Mouse (Mus musculus) liver, embryonic 14.5 days (tissue): Measurements from ENCODE around the gene Kcna10. TPM values are rescaled to one million over a fixed set of nuclear protein-coding genes. Genes with fewer than 3 reads are reported as not detected.

Experiments used
- ATAC-seq: fragments of 200-750 bp; cut with Nextera tagmentation; 2 replicates; pipeline ENCODE4 v1.8.0; 2017; ENCODE audit warnings: moderate number of reproducible peaks, mild to moderate bottlenecking, moderate library complexity; ENCODE audit not compliant: insufficient read depth
- DNase-seq, 3 experiments: peaks; one replicate each; pipeline ENCODE4 v3.0.0-alpha.2; 2012 to 2013; ENCODE audit warnings: low read depth in 3 of 3, low spot score in 3 of 3
- H3K27ac ChIP-seq: fragments of 300-500 bp; sonication (generic); 2 replicates; pipeline ENCODE4 v1.5.1; 2014; ENCODE audit warnings: moderate library complexity, mild to moderate bottlenecking, control low read depth, inconsistent platforms
- H3K27me3 ChIP-seq: fragments of 300-500 bp; sonication (generic); 2 replicates; pipeline ENCODE4 v1.6.1; 2014; ENCODE audit warnings: mild to moderate bottlenecking, low read length, moderate library complexity; ENCODE audit not compliant: control insufficient read depth, insufficient read depth
- H3K36me3 ChIP-seq: fragments of 300-500 bp; sonication (generic); replicated peaks from 2 replicates; pipeline ENCODE4 v1.6.1; 2014; ENCODE audit warnings: low read depth; ENCODE audit not compliant: control insufficient read depth, insufficient read depth
- H3K4me1 ChIP-seq, 2 experiments: fragments of 200-500 bp in 1 of 2; fragments of 300-500 bp in 1 of 2; sonication (generic) in 1 of 2; replicated peaks; 2 replicates each; pipeline ENCODE4 v1.6.1; 2012 to 2014; ENCODE audit warnings: antibody characterized with exemption in 1 of 2, inconsistent platforms in 1 of 2, low read length in 1 of 2; ENCODE audit not compliant: control insufficient read depth in 2 of 2, insufficient read depth in 2 of 2
- H3K4me2 ChIP-seq: fragments of 300-500 bp; sonication (generic); 2 replicates; pipeline ENCODE4 v1.6.1; 2014; ENCODE audit warnings: low read depth, mild to moderate bottlenecking, control low read depth, moderate library complexity
- H3K4me3 ChIP-seq, 2 experiments: fragments of 200-500 bp in 1 of 2; fragments of 300-500 bp in 1 of 2; sonication (generic) in 1 of 2; 2 replicates each; pipeline ENCODE4 v1.5.1; 2012 to 2014; ENCODE audit warnings: low read depth in 2 of 2, low read length in 2 of 2, mild to moderate bottlenecking in 2 of 2, control low read depth in 1 of 2, inconsistent platforms in 1 of 2, moderate library complexity in 1 of 2; ENCODE audit not compliant: insufficient read depth in 1 of 2
- H3K9ac ChIP-seq: fragments of 300-500 bp; sonication (generic); replicated peaks from 2 replicates; pipeline ENCODE4 v1.6.1; 2014; ENCODE audit warnings: mild to moderate bottlenecking, control low read depth, moderate library complexity
- H3K9me3 ChIP-seq: fragments of 300-500 bp; sonication (generic); 2 replicates; pipeline ENCODE4 v1.6.1; 2016; ENCODE audit warnings: low read length, mixed read lengths; ENCODE audit not compliant: control insufficient read depth
- CTCF ChIP-seq: IDR thresholded peaks from 2 replicates; pipeline ENCODE4 v1.5.1; 2016; ENCODE audit warnings: antibody characterized with exemption, low read depth, control low read depth
- EP300 ChIP-seq: IDR thresholded peaks from 2 replicates; pipeline ENCODE4 v1.6.1; 2016; ENCODE audit warnings: antibody characterized with exemption, low read depth
- WGBS: fragments of 180-500 bp; shearing (Covaris S2); extraction: QIAGEN DNeasy Blood & Tissue Kit; methylation state at CpG from one replicate; pipeline ENCODE4 v1.1.7; 2014; ENCODE audit not compliant: insufficient replicate concordance; 5-methylcytosine and 5-hydroxymethylcytosine counted together
- polyA plus RNA-seq, 2 experiments: library from polyadenylated mRNA; depleted of rRNA in 1 of 2; stranded (reverse) in 1 of 2; unstranded in 1 of 2; fragments of >200 nt; fragmentation: Nextera tagmentation in 1 of 2; extraction: Ambion mirVana in 1 of 2; gene quantifications; 2 replicates each; pipeline versions ENCODE4 v1.2.1 to v1.2.3; 2012 to 2014

The Kcna10 gene
- polyA plus RNA-seq (2012; rRNA removed) (not detected in 2 replicates), polyA plus RNA-seq (2014; fragmentation: Nextera tagmentation; extraction: Ambion mirVana) (not detected in 2 replicates)

GRCm38 (mm10) chr3:107182756-107183155 is at the start of gene Kcna10:
TSS of gene Kcna10 (plus strand) at chr3:107183056.
- H3K27ac ChIP-seq = no peak within 1 kb of the TSS
- 58% methylated on average over 1 of the region's 1 CpGs for WGBS
- no peak for ATAC-seq

GRCm38 (mm10) chr3:107134457-107134856 is 48.4 kb upstream of the Kcna10 start:
- H3K27me3 ChIP-seq = no peaks in the 10 kb centered on the region
- WGBS = 43% methylated on average over 3 of the region's 3 CpGs
- no peak for DNase-seq
- no peaks in the 10 kb centered on the region for H3K9me3 ChIP-seq
- no peak overlapping the region for H3K27ac ChIP-seq
- ATAC-seq = no peak
- no peak overlapping the region for H3K9ac ChIP-seq
- H3K36me3 ChIP-seq = no peaks in the 10 kb centered on the region
- H3K4me2 ChIP-seq = no peak overlapping the region
- no peak for TF ChIP-seq EP300
- TF ChIP-seq CTCF = no peak
- no peaks in the 10 kb centered on the region for H3K4me1 ChIP-seq
- no peak overlapping the region for H3K4me3 ChIP-seq

More at GRCm38 (mm10) chr3:107182756-107183155, at the start of gene Kcna10:
- H3K4me2 ChIP-seq = no peak within 1 kb of the TSS
- H3K9ac ChIP-seq = no peak within 1 kb of the TSS
- H3K9me3 ChIP-seq = no peaks in the 10 kb centered on the region
- H3K4me1 ChIP-seq = no peaks in the 10 kb centered on the region
- H3K27me3 ChIP-seq = no peaks in the 10 kb centered on the region
- no peak for DNase-seq
- TF ChIP-seq CTCF (no peak), EP300 (no peak)
- H3K4me3 ChIP-seq = no peak within 1 kb of the TSS
- H3K36me3 ChIP-seq = no peaks in the 10 kb centered on the region

DNA sequence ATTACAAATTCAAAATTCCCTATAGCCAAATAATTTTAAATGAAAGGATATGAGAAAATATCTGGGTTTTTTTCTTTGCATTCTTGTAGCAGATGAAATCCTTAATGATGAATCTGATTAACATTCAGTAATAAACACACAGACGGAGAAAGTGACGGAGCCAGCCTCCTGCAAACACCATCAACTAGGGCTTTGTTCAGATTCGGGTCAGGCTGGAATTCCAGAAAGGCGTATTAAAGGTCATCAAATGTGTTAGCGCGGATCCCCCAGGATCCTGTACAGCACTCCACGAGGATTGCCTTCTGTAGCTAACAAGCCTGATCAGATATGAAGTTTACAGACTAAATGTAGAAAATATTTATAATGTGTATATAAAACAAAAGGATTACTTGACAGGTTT is 35.7 kb upstream of the Kcna10 start:
- Histone ChIP-seq H3K27me3 (no peaks in the 10 kb centered on the region), H3K4me3 (no peak overlapping the region), H3K4me1 (no peaks in the 10 kb centered on the region), H3K9me3 (no peaks in the 10 kb centered on the region), H3K27ac (no peak overlapping the region), H3K4me2 (no peak overlapping the region), H3K36me3 (no peaks in the 10 kb centered on the region), H3K9ac (no peak overlapping the region)
- ATAC-seq (no peak), DNase-seq (no peak)
- WGBS = 66% methylated on average over 7 of the region's 7 CpGs
- no peak for TF ChIP-seq EP300
- TF ChIP-seq CTCF = no peak

DNA sequence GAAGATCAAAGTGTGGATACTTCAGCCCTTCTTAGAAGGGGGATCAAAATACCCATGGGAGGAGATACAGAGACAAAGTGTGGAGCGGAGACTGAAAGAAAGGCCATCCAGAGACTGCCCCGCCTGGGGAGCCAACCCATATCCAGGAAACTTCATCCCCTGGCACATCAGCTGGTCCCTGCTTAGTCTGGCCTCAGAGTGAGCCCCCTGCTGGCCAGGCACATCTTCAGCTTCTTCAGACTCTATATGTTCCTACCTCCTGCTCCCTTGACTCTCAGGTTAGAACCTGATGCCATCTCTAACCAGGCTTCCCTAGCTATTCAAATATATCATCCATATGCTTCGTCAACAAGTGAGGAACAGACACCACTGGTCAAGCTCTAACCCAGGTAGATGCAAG is 33.9 kb upstream of the Kcna10 start:
- Histone ChIP-seq H3K4me3 (no peak overlapping the region), H3K27ac (no peak overlapping the region), H3K4me1 (no peaks in the 10 kb centered on the region), H3K36me3 (no peaks in the 10 kb centered on the region), H3K9me3 (no peaks in the 10 kb centered on the region), H3K9ac (no peak overlapping the region), H3K4me2 (no peak overlapping the region), H3K27me3 (no peaks in the 10 kb centered on the region)
- no peak for DNase-seq
- WGBS = 46% methylated on average over 3 of the region's 3 CpGs
- TF ChIP-seq CTCF (peak; percentile 62), EP300 (no peak)
- no peak for ATAC-seq

DNA sequence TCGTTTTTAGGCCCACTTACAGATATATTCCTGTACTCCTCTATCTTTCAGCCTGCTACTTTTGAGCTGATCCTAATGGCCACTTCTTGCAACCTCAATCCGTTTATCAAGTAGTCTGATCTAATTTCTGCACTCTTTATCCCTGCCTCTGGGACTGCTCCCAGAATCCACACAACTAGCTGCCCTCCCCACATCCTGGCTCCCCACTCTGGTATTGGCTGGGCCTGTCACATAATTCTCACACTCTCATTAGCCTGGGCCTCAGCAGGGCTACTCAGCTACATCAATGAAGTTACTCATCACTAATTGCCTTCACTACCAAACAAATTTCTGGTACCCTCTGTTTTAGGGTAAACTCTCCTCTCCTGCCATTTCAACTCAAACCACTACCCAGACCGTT is 32.4 kb upstream of the Kcna10 start:
- WGBS = 18% methylated on average over 3 of the region's 3 CpGs
- Histone ChIP-seq H3K36me3 (no peaks in the 10 kb centered on the region), H3K4me3 (no peak overlapping the region), H3K27me3 (no peaks in the 10 kb centered on the region), H3K9ac (no peak overlapping the region), H3K4me2 (no peak overlapping the region), H3K4me1 (no peaks in the 10 kb centered on the region), H3K27ac (no peak overlapping the region), H3K9me3 (no peaks in the 10 kb centered on the region)
- no peak for ATAC-seq
- DNase-seq = no peak
- TF ChIP-seq CTCF (no peak), EP300 (no peak)
